ENCODE assay signal across 9 mouse cellular contexts in the genomic region with DNA sequence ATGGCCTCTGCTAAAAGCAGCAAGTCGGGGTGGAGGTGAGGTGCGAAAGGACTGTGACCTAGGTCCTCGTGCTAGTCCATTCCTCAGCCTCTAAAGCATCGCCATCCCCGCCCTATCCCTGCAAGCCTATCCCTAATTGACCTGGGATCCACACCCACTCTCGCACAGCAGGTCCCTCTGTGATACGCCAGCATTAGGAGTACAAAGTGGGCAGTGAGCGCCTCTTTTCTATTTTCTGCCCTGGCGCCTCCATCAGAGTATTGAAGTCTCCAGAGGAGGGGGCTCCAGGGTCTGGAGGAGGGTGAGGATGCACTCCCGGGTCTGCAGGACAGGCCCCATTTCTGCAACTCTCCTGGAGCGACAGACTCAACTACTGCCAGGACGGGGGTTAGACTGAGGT. TPM values are rescaled to one million over a fixed set of nuclear protein-coding genes. Genes with fewer than 3 reads are reported as not detected.
DNase-seq lines count a peak whose midpoint lies in the region; ATAC-seq lines count a peak whose summit lies in the region.
"Had no signal": no experiment of that assay in that cellular context is flagged by ENCODE, and none has a peak within 500 bp of the region (broad histone marks: within the 10 kb centered on the region; RNA-seq: fewer than 3 reads in every experiment).

No protein-coding gene starts in this region.

- 4% methylated on average over 12 of the region's 12 CpGs for WGBS in heart, embryonic 14.5 days
- WGBS in hindbrain, embryonic 13.5 days = 6% methylated on average over 12 of the region's 12 CpGs
- 10% methylated on average over 12 of the region's 12 CpGs for WGBS in midbrain, embryonic 12.5 days

- no peak for DNase-seq in heart, adult 18-20 months
- peak; percentile 79 for DNase-seq in cerebellum, adult 9-11 months
- DNase-seq in ovary, adult 18-20 months (ENCODE audit: low spot score) = no peak
- DNase-seq in kidney, postnatal 36 days = no peak
- DNase-seq: kidney, adult 9 months had no signal

- no peaks in the 10 kb centered on the region for H3K9me3 ChIP-seq in heart, embryonic 14.5 days (ENCODE audit: control insufficient read depth, low read length)
- no peaks in the 10 kb centered on the region for H3K9me3 ChIP-seq in hindbrain, embryonic 13.5 days
- H3K9me3 ChIP-seq in midbrain, embryonic 12.5 days = no peaks in the 10 kb centered on the region

- H3K27me3 ChIP-seq in heart, embryonic 14.5 days (ENCODE audit: control insufficient read depth, insufficient read depth, low read length) = peaks cover 88% of the 10 kb centered on the region
- peaks cover 46% of the 10 kb centered on the region for H3K27me3 ChIP-seq in hindbrain, embryonic 13.5 days
- H3K27me3 ChIP-seq in midbrain, embryonic 12.5 days = peaks cover 70% of the 10 kb centered on the region

- H3K9ac ChIP-seq in heart, embryonic 14.5 days (ENCODE audit: low read length) = no peak overlapping the region
- H3K9ac ChIP-seq in hindbrain, embryonic 13.5 days = peak overlapping the region; percentile 67
- H3K9ac ChIP-seq in midbrain, embryonic 12.5 days (replicated peaks) = peak overlapping the region; percentile 52

- H3K27ac ChIP-seq in heart, embryonic 14.5 days (replicated peaks in 1 of 2; ENCODE audit: control insufficient read depth in 1 of 2, insufficient read depth in 1 of 2, low read depth in 2 of 2, low read length in 2 of 2) = no peak overlapping the region
- H3K27ac ChIP-seq in hindbrain, embryonic 13.5 days = peak overlapping the region; percentile 46
- H3K27ac ChIP-seq in midbrain, embryonic 12.5 days (replicated peaks) = no peak overlapping the region

- no peak for ATAC-seq in heart, embryonic 14.5 days (ENCODE audit: insufficient number of reproducible peaks, insufficient read depth, low FRiP score, low read depth)
- ATAC-seq in hindbrain, embryonic 13.5 days (ENCODE audit: low FRiP score) = no peak
- no peak for ATAC-seq in midbrain, embryonic 12.5 days (ENCODE audit: low FRiP score, low read depth)
- ATAC-seq in activated CD4-positive, CD25-positive, alpha-beta regulatory T cell, adult 4 months = no peak

- no peak overlapping the region for H3K4me3 ChIP-seq in heart, embryonic 14.5 days (ENCODE audit: control insufficient read depth in 1 of 2, insufficient read depth in 1 of 2, low read depth in 1 of 2, low read length in 2 of 2)
- peak overlapping the region; percentile 66 for H3K4me3 ChIP-seq in hindbrain, embryonic 13.5 days
- H3K4me3 ChIP-seq in midbrain, embryonic 12.5 days = peak overlapping the region; percentile 72

- no peaks in the 10 kb centered on the region for H3K36me3 ChIP-seq in heart, embryonic 14.5 days (ENCODE audit: control insufficient read depth, insufficient read depth, low read length)
- H3K36me3 ChIP-seq in hindbrain, embryonic 13.5 days = no peaks in the 10 kb centered on the region
- H3K36me3 ChIP-seq in midbrain, embryonic 12.5 days = no peaks in the 10 kb centered on the region

- peak overlapping the region; percentile 68 for H3K4me2 ChIP-seq in heart, embryonic 14.5 days (ENCODE audit: low read length)
- H3K4me2 ChIP-seq in hindbrain, embryonic 13.5 days = peak overlapping the region; percentile 85
- H3K4me2 ChIP-seq in midbrain, embryonic 12.5 days (replicated peaks) = peak overlapping the region; percentile 100

- H3K4me1 ChIP-seq in heart, embryonic 14.5 days (ENCODE audit: control insufficient read depth in 2 of 2, insufficient read depth in 2 of 2, low read length in 2 of 2) = peaks cover 5 to 23% of the 10 kb centered on the region in 2 experiments; a peak in 3 of 4 replicates
- peaks cover 64% of the 10 kb centered on the region for H3K4me1 ChIP-seq in hindbrain, embryonic 13.5 days (replicated peaks)
- H3K4me1 ChIP-seq in midbrain, embryonic 12.5 days = peaks cover 57% of the 10 kb centered on the region

RNA-seq across cellular contexts. Expression of gene Kcnc3, which starts 2.1 kb away (rescaled TPM):
- not detected in 2 replicates for polyA plus RNA-seq in heart, embryonic 14.5 days (2014; fragmentation: Nextera tagmentation; extraction: Ambion mirVana)
- total RNA-seq in heart, adult 18-20 months (2021) = 1 to 10 TPM; 2.4 to 2.6 TPM
- 4.4 and 5.0 TPM in 2 replicates for polyA plus RNA-seq in hindbrain, embryonic 13.5 days (2015; fragmentation: Nextera tagmentation; extraction: Ambion mirVana)
- polyA plus RNA-seq in midbrain, embryonic 12.5 days (2016; fragmentation: Nextera tagmentation; extraction: Ambion mirVana) = 2.3 and 2.6 TPM in 2 replicates
- polyA plus RNA-seq in activated CD4-positive, CD25-positive, alpha-beta regulatory T cell, adult 4 months (2017; shearing (Covaris generic)) = not detected

RNA-seq across cellular contexts. Expression of gene Napsa, which starts 16.2 kb away (rescaled TPM):
- polyA plus RNA-seq in heart, embryonic 14.5 days (2014; fragmentation: Nextera tagmentation; extraction: Ambion mirVana) = 0.35 and 0.92 TPM in 2 replicates
- total RNA-seq in heart, adult 18-20 months (2021) = 1 to 10 TPM in 1 of 2 experiments, under 1 TPM in 1; 0.82 to 4.4 TPM
- polyA plus RNA-seq in hindbrain, embryonic 13.5 days (2015; fragmentation: Nextera tagmentation; extraction: Ambion mirVana) = 1.1 and 1.7 TPM in 2 replicates
- 0.45 and 0.60 TPM in 2 replicates for polyA plus RNA-seq in midbrain, embryonic 12.5 days (2016; fragmentation: Nextera tagmentation; extraction: Ambion mirVana)
- 1 to 10 TPM in 1 of 2 experiments, under 1 TPM in 1; 0.38 to 2.8 TPM for polyA plus RNA-seq in activated CD4-positive, CD25-positive, alpha-beta regulatory T cell, adult 4 months (2017; shearing (Covaris generic))

RNA-seq across cellular contexts. Expression of gene Nr1h2, which starts 34.6 kb away (rescaled TPM):
- 53.3 and 57.8 TPM in 2 replicates for polyA plus RNA-seq in heart, embryonic 14.5 days (2014; fragmentation: Nextera tagmentation; extraction: Ambion mirVana)
- total RNA-seq in heart, adult 18-20 months (2021) = 10 to 100 TPM; 43.9 to 47.3 TPM
- 69.8 and 70.9 TPM in 2 replicates for polyA plus RNA-seq in hindbrain, embryonic 13.5 days (2015; fragmentation: Nextera tagmentation; extraction: Ambion mirVana)
- polyA plus RNA-seq in midbrain, embryonic 12.5 days (2016; fragmentation: Nextera tagmentation; extraction: Ambion mirVana) = 78.2 and 80.3 TPM in 2 replicates
- 10 to 100 TPM; 38.0 to 61.3 TPM for polyA plus RNA-seq in activated CD4-positive, CD25-positive, alpha-beta regulatory T cell, adult 4 months (2017; shearing (Covaris generic))

RNA-seq across cellular contexts. Expression of gene Pold1, which starts 39.7 kb away (rescaled TPM):
- 28.6 and 29.2 TPM in 2 replicates for polyA plus RNA-seq in heart, embryonic 14.5 days (2014; fragmentation: Nextera tagmentation; extraction: Ambion mirVana)
- total RNA-seq in heart, adult 18-20 months (2021) = 10 to 100 TPM; 12.6 to 16.2 TPM
- polyA plus RNA-seq in hindbrain, embryonic 13.5 days (2015; fragmentation: Nextera tagmentation; extraction: Ambion mirVana) = 24.4 and 28.8 TPM in 2 replicates
- 94.1 and 96.0 TPM in 2 replicates for polyA plus RNA-seq in midbrain, embryonic 12.5 days (2016; fragmentation: Nextera tagmentation; extraction: Ambion mirVana)
- polyA plus RNA-seq in activated CD4-positive, CD25-positive, alpha-beta regulatory T cell, adult 4 months (2017; shearing (Covaris generic)) = 10 to 100 TPM; 19.2 to 27.6 TPM

RNA-seq across cellular contexts. Expression of gene Spib, which starts 56.5 kb away (rescaled TPM):
- not detected in 2 replicates for polyA plus RNA-seq in heart, embryonic 14.5 days (2014; fragmentation: Nextera tagmentation; extraction: Ambion mirVana)
- 1 to 10 TPM in 1 of 2 experiments, under 1 TPM in 1; 0.37 to 4.8 TPM for total RNA-seq in heart, adult 18-20 months (2021)
- not detected in 2 replicates for polyA plus RNA-seq in hindbrain, embryonic 13.5 days (2015; fragmentation: Nextera tagmentation; extraction: Ambion mirVana)
- polyA plus RNA-seq in midbrain, embryonic 12.5 days (2016; fragmentation: Nextera tagmentation; extraction: Ambion mirVana) = not detected in 2 replicates
- 1 to 10 TPM in 1 of 2 experiments, not detected in 1; 2.6 TPM for polyA plus RNA-seq in activated CD4-positive, CD25-positive, alpha-beta regulatory T cell, adult 4 months (2017; shearing (Covaris generic))

Comparison
In these comparisons a context has a peak if more than half of its experiments do, and no peak if none do; other contexts are left out.
1. H3K4me3 ChIP-seq: peak in hindbrain, embryonic 13.5 days (single experiment) and midbrain, embryonic 12.5 days (single experiment); none in heart, embryonic 14.5 days (0 of 2).
2. Peak in every context shown above with its lines, with median percentiles within 50 percentile points of each other: H3K4me2 ChIP-seq.